Mouse (Mus musculus): ENCODE data around the gene Ildr2.

Ildr2 gene

DNA sequence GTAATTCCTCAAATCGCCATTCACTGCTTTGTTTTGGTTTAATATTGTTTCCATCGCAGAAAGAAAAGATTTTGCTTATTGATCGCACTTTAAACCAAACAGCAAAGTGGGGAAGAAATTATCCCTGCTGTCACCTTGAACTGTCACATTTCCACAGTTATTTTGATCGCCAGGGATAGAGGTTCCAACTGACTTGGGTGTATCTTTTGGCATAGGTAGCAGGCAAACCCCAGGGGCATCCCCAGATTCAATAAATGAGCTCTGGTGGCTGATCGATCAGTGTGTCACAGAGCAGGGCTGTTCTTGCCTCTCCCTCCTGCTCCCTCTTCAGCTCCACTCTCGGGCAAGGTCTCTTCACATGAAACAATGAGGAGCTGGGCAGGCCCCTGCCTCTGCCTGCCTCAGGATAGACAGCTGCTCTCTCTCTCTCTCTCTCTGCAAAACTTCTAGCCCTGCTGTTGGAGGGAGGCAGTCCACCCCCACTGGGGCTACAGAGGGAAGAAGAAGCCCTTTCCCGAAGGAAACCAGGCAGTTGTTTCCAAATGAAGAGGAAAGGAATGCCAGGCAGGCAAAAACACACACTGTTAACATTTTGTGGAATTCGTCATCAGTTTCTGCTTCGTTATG, 25.8 kb downstream of the Ildr2 start:
- Histone ChIP-seq H3K4me3 (replicated peaks; ENCODE audit: low read length) (no peak overlapping the region), H3K4me1 (replicated peaks; ENCODE audit: low read depth, low read length) (peaks cover 42% of the 10 kb centered on the region), H3K36me3 (ENCODE audit: insufficient read depth, low read length) (no peaks in the 10 kb centered on the region), H3K27me3 (ENCODE audit: insufficient read depth, low read length) (peaks cover 15% of the 10 kb centered on the region), H3K9me3 (ENCODE audit: low read length) (no peaks in the 10 kb centered on the region)
- TF ChIP-seq CTCF (conservative IDR thresholded peaks at IDR 0.05; ENCODE audit: low read length) (no peak), NANOG (IDR thresholded peaks at IDR 0.05; ENCODE audit: borderline replicate concordance, low read length) (no peak), POU5F1 (IDR thresholded peaks at IDR 0.05; ENCODE audit: borderline replicate concordance, low read length) (no peak)

DNA sequence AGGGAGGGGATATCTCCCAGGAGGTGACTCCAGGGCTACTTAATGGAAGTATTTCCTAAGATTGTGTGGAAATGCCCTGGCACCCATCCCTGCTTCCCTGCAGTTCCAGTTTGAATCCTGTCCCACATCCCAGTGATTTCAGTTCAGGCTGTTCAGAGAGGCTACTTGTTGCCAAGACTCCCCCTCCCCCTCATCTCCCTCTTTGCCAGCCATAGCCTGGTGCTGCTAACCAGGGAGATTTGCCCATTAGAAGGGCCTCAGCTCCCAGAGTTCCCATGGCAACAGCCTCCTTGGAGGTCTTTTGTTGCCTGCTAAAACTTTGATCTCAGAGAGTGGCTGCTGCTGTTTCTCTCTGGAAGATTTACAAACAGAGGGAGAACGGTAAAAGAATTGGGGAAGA, 26.6 kb downstream of the Ildr2 start:
- H3K27me3 ChIP-seq (ENCODE audit: insufficient read depth, low read length), result peaks cover 19% of the 10 kb centered on the region
- H3K4me3 ChIP-seq (replicated peaks; ENCODE audit: low read length), result no peak overlapping the region
- no peaks in the 10 kb centered on the region for H3K9me3 ChIP-seq (ENCODE audit: low read length)
- TF ChIP-seq NANOG (IDR thresholded peaks at IDR 0.05; ENCODE audit: borderline replicate concordance, low read length), result no peak
- no peak for TF ChIP-seq POU5F1 (IDR thresholded peaks at IDR 0.05; ENCODE audit: borderline replicate concordance, low read length)
- TF ChIP-seq CTCF (conservative IDR thresholded peaks at IDR 0.05; ENCODE audit: low read length), result no peak
- peaks cover 42% of the 10 kb centered on the region for H3K4me1 ChIP-seq (replicated peaks; ENCODE audit: low read depth, low read length)
- no peaks in the 10 kb centered on the region for H3K36me3 ChIP-seq (ENCODE audit: insufficient read depth, low read length)

DNA sequence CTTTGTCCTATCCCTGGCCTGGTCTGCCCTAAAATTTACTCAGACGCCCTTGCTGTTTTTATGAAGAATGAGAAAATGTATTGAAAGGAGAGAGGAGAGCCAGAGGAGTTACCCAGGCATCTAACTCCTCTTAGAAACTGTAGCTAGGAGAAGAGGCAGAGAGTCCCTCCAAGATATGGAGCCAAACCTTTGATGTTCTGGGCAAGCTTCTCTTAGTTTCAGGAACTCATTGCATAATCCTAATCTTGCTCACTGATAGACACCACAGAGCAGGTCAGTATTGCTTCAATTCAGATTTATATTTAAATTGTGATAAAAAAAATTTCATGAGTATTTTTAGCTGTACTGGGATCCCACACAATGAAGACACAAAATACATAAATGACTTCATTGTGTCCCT, 27.3 kb downstream of the Ildr2 start:
- TF ChIP-seq CTCF (conservative IDR thresholded peaks at IDR 0.05; ENCODE audit: low read length), result no peak
- TF ChIP-seq POU5F1 (IDR thresholded peaks at IDR 0.05; ENCODE audit: borderline replicate concordance, low read length), result no peak
- TF ChIP-seq NANOG (IDR thresholded peaks at IDR 0.05; ENCODE audit: borderline replicate concordance, low read length), result no peak
- no peaks in the 10 kb centered on the region for H3K36me3 ChIP-seq (ENCODE audit: insufficient read depth, low read length)
- peaks cover 21% of the 10 kb centered on the region for H3K27me3 ChIP-seq (ENCODE audit: insufficient read depth, low read length)
- no peak overlapping the region for H3K4me3 ChIP-seq (replicated peaks; ENCODE audit: low read length)
- peaks cover 42% of the 10 kb centered on the region for H3K4me1 ChIP-seq (replicated peaks; ENCODE audit: low read depth, low read length)
- H3K9me3 ChIP-seq (ENCODE audit: low read length), result no peaks in the 10 kb centered on the region

DNA sequence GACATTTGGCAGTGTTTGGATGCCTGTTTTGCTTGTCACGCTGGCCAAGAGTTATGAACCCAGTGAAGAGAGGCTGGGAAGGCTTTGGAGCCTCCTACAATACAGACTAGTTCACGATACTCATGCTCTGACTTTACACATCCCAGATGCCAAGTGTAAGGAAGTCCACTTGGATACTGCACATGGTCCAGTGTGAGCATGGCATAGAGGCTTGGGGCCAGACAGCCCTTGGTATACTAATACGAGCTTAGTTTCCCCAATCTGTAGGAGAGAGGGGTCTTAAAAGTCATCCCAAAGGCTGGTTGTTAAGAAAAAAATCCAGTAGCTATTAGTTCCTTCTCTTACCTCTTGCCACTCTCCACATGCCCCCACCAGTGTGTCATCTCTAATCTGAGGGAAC, 27.9 kb downstream of the Ildr2 start:
- Histone ChIP-seq H3K27me3 (ENCODE audit: insufficient read depth, low read length) (peaks cover 21% of the 10 kb centered on the region), H3K9me3 (ENCODE audit: low read length) (no peaks in the 10 kb centered on the region), H3K4me1 (replicated peaks; ENCODE audit: low read depth, low read length) (peaks cover 42% of the 10 kb centered on the region), H3K36me3 (ENCODE audit: insufficient read depth, low read length) (no peaks in the 10 kb centered on the region), H3K4me3 (replicated peaks; ENCODE audit: low read length) (no peak overlapping the region)
- TF ChIP-seq NANOG (IDR thresholded peaks at IDR 0.05; ENCODE audit: borderline replicate concordance, low read length) (no peak), CTCF (conservative IDR thresholded peaks at IDR 0.05; ENCODE audit: low read length) (no peak)

DNA sequence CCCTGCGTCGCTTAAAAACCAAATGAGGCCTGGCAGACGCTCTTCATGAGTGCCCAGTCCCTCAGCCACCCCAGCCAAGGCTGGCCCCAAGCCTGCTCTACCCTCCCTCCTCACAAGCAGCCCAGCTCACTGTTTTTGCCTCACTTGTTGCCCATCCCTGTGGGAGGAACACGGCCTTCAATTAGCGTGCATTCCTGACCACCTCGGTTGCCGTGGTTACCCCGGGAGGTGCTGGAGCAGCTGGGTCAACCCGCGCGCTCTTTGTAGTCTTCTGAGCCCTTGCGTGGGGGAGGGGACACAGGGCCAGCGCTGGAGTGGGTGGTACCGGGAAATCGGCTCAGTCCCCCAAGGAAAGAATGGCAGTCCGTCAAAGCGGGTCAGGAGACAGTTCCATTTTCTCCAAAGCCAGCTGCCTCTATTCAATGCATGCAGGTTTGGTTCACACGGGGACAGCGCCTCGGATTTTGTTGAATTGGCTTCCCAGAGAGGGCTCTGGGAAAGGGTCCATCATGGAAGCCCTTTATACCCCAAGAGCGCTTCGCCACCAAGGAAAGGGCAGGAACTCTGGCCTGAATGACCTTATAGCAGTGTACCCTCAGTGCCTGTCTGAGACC, 28.8 kb downstream of the Ildr2 start:
- TF ChIP-seq CTCF (conservative IDR thresholded peaks at IDR 0.05; ENCODE audit: low read length), result no peak
- no peak for TF ChIP-seq NANOG (IDR thresholded peaks at IDR 0.05; ENCODE audit: borderline replicate concordance, low read length)
- TF ChIP-seq POU5F1 (IDR thresholded peaks at IDR 0.05; ENCODE audit: borderline replicate concordance, low read length), result no peak
- Histone ChIP-seq H3K9me3 (ENCODE audit: low read length) (no peaks in the 10 kb centered on the region), H3K4me1 (replicated peaks; ENCODE audit: low read depth, low read length) (peaks cover 42% of the 10 kb centered on the region), H3K36me3 (ENCODE audit: insufficient read depth, low read length) (no peaks in the 10 kb centered on the region), H3K27me3 (ENCODE audit: insufficient read depth, low read length) (peaks cover 18% of the 10 kb centered on the region), H3K4me3 (replicated peaks; ENCODE audit: low read length) (peak overlapping the region; percentile 60)

DNA sequence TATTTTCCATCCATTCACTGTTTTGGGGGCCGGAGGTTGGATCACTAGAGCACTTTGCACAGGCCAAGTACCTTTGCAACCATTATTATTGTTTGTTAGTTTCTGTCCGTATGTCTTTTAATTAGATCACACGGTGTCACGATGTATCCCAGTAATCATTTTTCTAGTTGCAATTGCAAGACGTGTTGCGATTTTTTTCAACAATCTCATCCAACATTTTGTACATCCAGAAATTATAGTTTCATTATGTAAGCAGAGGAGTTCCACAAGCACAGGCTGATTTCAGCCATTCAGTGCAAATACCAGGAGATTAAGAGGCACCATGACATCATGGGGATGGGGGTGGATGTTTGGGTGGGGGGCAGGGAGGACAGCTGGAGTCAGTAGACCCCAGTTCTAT, 29.5 kb downstream of the Ildr2 start:
- Histone ChIP-seq H3K9me3 (ENCODE audit: low read length) (no peaks in the 10 kb centered on the region), H3K36me3 (ENCODE audit: insufficient read depth, low read length) (no peaks in the 10 kb centered on the region), H3K27me3 (ENCODE audit: insufficient read depth, low read length) (peaks cover 18% of the 10 kb centered on the region), H3K4me3 (replicated peaks; ENCODE audit: low read length) (no peak overlapping the region), H3K4me1 (replicated peaks; ENCODE audit: low read depth, low read length) (peaks cover 38% of the 10 kb centered on the region)
- TF ChIP-seq POU5F1 (IDR thresholded peaks at IDR 0.05; ENCODE audit: borderline replicate concordance, low read length), result no peak
- TF ChIP-seq CTCF (conservative IDR thresholded peaks at IDR 0.05; ENCODE audit: low read length), result no peak
- TF ChIP-seq NANOG (IDR thresholded peaks at IDR 0.05; ENCODE audit: borderline replicate concordance, low read length), result no peak

DNA sequence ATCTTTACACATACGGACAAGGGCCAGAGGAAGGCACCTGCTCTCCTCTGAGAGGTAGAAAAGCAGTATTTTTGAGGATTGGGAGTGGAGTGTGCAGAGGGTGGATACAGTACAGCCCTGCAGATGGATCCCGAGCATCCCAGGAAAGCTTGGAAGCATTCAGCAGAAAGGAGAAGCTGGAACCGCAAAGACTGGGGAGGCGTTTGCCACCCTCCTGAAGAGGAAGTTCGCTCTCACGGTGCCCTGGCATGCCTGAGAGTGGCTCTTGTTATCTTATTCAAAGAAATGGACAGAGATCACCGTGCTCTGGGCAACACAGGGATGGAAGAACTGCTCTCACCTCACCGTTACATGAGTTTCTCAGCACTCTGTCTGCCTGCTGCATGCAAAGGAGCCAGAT, 30.5 kb downstream of the Ildr2 start:
- Histone ChIP-seq H3K9me3 (ENCODE audit: low read length) (no peaks in the 10 kb centered on the region), H3K36me3 (ENCODE audit: insufficient read depth, low read length) (no peaks in the 10 kb centered on the region), H3K4me1 (replicated peaks; ENCODE audit: low read depth, low read length) (peaks cover 38% of the 10 kb centered on the region), H3K27me3 (ENCODE audit: insufficient read depth, low read length) (peaks cover 18% of the 10 kb centered on the region), H3K4me3 (replicated peaks; ENCODE audit: low read length) (no peak overlapping the region)
- TF ChIP-seq POU5F1 (IDR thresholded peaks at IDR 0.05; ENCODE audit: borderline replicate concordance, low read length), result no peak
- no peak for TF ChIP-seq NANOG (IDR thresholded peaks at IDR 0.05; ENCODE audit: borderline replicate concordance, low read length)
- TF ChIP-seq CTCF (conservative IDR thresholded peaks at IDR 0.05; ENCODE audit: low read length), result no peak

DNA sequence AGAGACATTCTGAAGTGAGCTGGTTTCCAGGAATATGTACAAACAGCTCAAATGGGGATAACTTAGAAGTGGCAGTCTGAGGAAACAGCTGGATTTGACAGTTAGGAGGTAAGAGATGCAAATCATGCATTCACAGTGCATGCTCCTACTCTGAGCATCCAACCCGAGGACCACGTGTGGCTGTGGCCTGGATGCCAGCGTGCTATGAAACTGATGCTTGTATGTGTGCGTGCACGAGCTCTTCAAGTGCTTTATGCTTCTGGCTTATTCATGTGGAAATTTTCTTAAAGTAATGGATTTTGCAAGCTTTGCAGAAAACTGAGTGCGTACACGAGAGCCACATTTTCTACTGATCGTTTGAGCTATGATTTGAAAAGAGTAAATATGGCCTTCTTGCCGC, 32.3 kb downstream of the Ildr2 start:
- H3K4me1 ChIP-seq (replicated peaks; ENCODE audit: low read depth, low read length), result peaks cover 20% of the 10 kb centered on the region
- peaks cover 12% of the 10 kb centered on the region for H3K27me3 ChIP-seq (ENCODE audit: insufficient read depth, low read length)
- no peak overlapping the region for H3K4me3 ChIP-seq (replicated peaks; ENCODE audit: low read length)
- TF ChIP-seq NANOG (IDR thresholded peaks at IDR 0.05; ENCODE audit: borderline replicate concordance, low read length) (no peak), CTCF (conservative IDR thresholded peaks at IDR 0.05; ENCODE audit: low read length) (no peak), POU5F1 (IDR thresholded peaks at IDR 0.05; ENCODE audit: borderline replicate concordance, low read length) (no peak)
- H3K9me3 ChIP-seq (ENCODE audit: low read length), result no peaks in the 10 kb centered on the region
- no peaks in the 10 kb centered on the region for H3K36me3 ChIP-seq (ENCODE audit: insufficient read depth, low read length)

DNA sequence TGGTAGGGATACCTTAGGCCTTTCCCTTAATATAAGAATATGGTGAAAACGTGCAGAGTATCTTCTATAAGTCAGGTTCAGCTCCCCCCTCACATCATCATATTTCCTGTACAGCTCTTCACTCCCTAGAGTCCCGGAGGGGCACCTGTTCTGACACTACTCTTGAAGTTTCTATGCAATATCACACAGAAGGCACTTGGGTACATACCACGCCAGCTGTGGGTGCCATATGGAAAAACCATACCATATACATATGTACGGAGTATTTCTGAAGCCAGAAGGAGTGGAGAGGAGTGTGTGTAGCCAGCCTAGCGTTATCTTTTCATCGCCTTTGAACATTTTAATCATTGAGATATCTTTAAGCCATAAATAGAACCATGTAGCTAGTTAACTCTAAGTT, 36.6 kb downstream of the Ildr2 start:
- H3K9me3 ChIP-seq (ENCODE audit: low read length), result peaks cover 5% of the 10 kb centered on the region
- no peak overlapping the region for H3K4me3 ChIP-seq (replicated peaks; ENCODE audit: low read length)
- TF ChIP-seq POU5F1 (IDR thresholded peaks at IDR 0.05; ENCODE audit: borderline replicate concordance, low read length) (no peak), NANOG (IDR thresholded peaks at IDR 0.05; ENCODE audit: borderline replicate concordance, low read length) (no peak), CTCF (conservative IDR thresholded peaks at IDR 0.05; ENCODE audit: low read length) (no peak)
- H3K4me1 ChIP-seq (replicated peaks; ENCODE audit: low read depth, low read length), result 0 out of 2 replicates have a peak, but pooled peaks cover 1% of the 10 kb centered on the region
- no peaks in the 10 kb centered on the region for H3K36me3 ChIP-seq (ENCODE audit: insufficient read depth, low read length)
- H3K27me3 ChIP-seq (ENCODE audit: insufficient read depth, low read length), result peaks cover 9% of the 10 kb centered on the region

All from E14TG2a.4 (cell line).